Mouse (Mus musculus): ENCODE results near the gene Atad2b. TPM values are rescaled to one million over a fixed set of nuclear protein-coding genes. Genes with fewer than 3 reads are reported as not detected.
"Not testable (repeated sequence)": the region's sequence is repeated elsewhere in the genome, so short reads cannot be mapped to it uniquely, and the experiment has no call there.

The Atad2b gene
- polyA plus RNA-seq, 1 experiment from 2014 or later: 16.5 TPM

GRCm38 (mm10) chr12:4878296-4878783 lies 38.8 kb upstream of the Atad2b start:
- Histone ChIP-seq H3K36me3 (ENCODE audit: control insufficient read depth, insufficient read depth, low read length) (0 out of 2 replicates have a peak, but pooled peaks cover 6% of the 10 kb centered on the region), H3K4me2 (ENCODE audit: low read length) (no peak overlapping the region), H3K9ac (ENCODE audit: low read length) (no peak overlapping the region), H3K4me1 (replicated peaks; ENCODE audit: control insufficient read depth, insufficient read depth, low read length) (0 out of 2 replicates have a peak, but pooled peaks cover 6% of the 10 kb centered on the region), H3K4me3 (ENCODE audit: low read depth, low read length) (no peak overlapping the region), H3K27ac (ENCODE audit: low read depth) (no peak overlapping the region), H3K27me3 (replicated peaks; ENCODE audit: control insufficient read depth, insufficient read depth, low read length) (no peaks in the 10 kb centered on the region), H3K9me3 (ENCODE audit: control insufficient read depth, low read length) (no peaks in the 10 kb centered on the region)
- DNase-seq (ENCODE audit: low spot score) (no peak), ATAC-seq (replicated peaks; ENCODE audit: low FRiP score, low TSS enrichment, low read depth) (no peak)
- 78% methylated on average over 9 of the region's 9 CpGs for WGBS

GRCm38 (mm10) chr12:4879048-4879447 lies 38.1 kb upstream of the Atad2b start:
- DNase-seq (ENCODE audit: low spot score): no peak
- Histone ChIP-seq H3K36me3 (ENCODE audit: control insufficient read depth, insufficient read depth, low read length) (0 out of 2 replicates have a peak, but pooled peaks cover 6% of the 10 kb centered on the region), H3K4me2 (ENCODE audit: low read length) (no peak overlapping the region), H3K9me3 (ENCODE audit: control insufficient read depth, low read length) (no peaks in the 10 kb centered on the region), H3K4me3 (ENCODE audit: low read depth, low read length) (no peak overlapping the region), H3K27ac (ENCODE audit: low read depth) (no peak overlapping the region), H3K9ac (ENCODE audit: low read length) (no peak overlapping the region), H3K4me1 (replicated peaks; ENCODE audit: control insufficient read depth, insufficient read depth, low read length) (0 out of 2 replicates have a peak, but pooled peaks cover 6% of the 10 kb centered on the region), H3K27me3 (replicated peaks; ENCODE audit: control insufficient read depth, insufficient read depth, low read length) (no peaks in the 10 kb centered on the region)
- WGBS: 94% methylated on average over 5 of the region's 5 CpGs
- ATAC-seq (replicated peaks; ENCODE audit: low FRiP score, low TSS enrichment, low read depth): no peak

GRCm38 (mm10) chr12:4882086-4882485 lies 35.1 kb upstream of the Atad2b start:
- no peak overlapping the region for H3K27ac ChIP-seq (ENCODE audit: low read depth)
- DNase-seq (ENCODE audit: low spot score): no peak
- H3K9ac ChIP-seq (ENCODE audit: low read length): no peak overlapping the region
- 0 out of 2 replicates have a peak, but pooled peaks cover 6% of the 10 kb centered on the region for H3K36me3 ChIP-seq (ENCODE audit: control insufficient read depth, insufficient read depth, low read length)
- no peak for ATAC-seq (replicated peaks; ENCODE audit: low FRiP score, low TSS enrichment, low read depth)
- no peaks in the 10 kb centered on the region for H3K9me3 ChIP-seq (ENCODE audit: control insufficient read depth, low read length)
- WGBS: 65% methylated on average over 2 of the region's 2 CpGs
- no peak overlapping the region for H3K4me2 ChIP-seq (ENCODE audit: low read length)
- no peaks in the 10 kb centered on the region for H3K27me3 ChIP-seq (replicated peaks; ENCODE audit: control insufficient read depth, insufficient read depth, low read length)
- H3K4me3 ChIP-seq (ENCODE audit: low read depth, low read length): no peak overlapping the region
- no peaks in the 10 kb centered on the region for H3K4me1 ChIP-seq (replicated peaks; ENCODE audit: control insufficient read depth, insufficient read depth, low read length)

- 66% methylated on average over 1 of the region's 1 CpGs for WGBS
These were observed 32.1 kb upstream of the Atad2b start for GRCm38 (mm10) chr12:4885062-4885461.

GRCm38 (mm10) chr12:4886581-4886980 lies 30.6 kb upstream of the Atad2b start:
- H3K27me3 ChIP-seq (replicated peaks; ENCODE audit: control insufficient read depth, insufficient read depth, low read length); H3K36me3 ChIP-seq (ENCODE audit: control insufficient read depth, insufficient read depth, low read length); H3K4me1 ChIP-seq (replicated peaks; ENCODE audit: control insufficient read depth, insufficient read depth, low read length); H3K9ac ChIP-seq (ENCODE audit: low read length); H3K27ac ChIP-seq (ENCODE audit: low read depth); H3K4me3 ChIP-seq (ENCODE audit: low read depth, low read length); H3K4me2 ChIP-seq (ENCODE audit: low read length); DNase-seq (ENCODE audit: low spot score); ATAC-seq (replicated peaks; ENCODE audit: low FRiP score, low TSS enrichment, low read depth); H3K9me3 ChIP-seq (ENCODE audit: control insufficient read depth, low read length): not testable (repeated sequence)
- 90% methylated on average over 4 of the region's 4 CpGs for WGBS

More at GRCm38 (mm10) chr12:4885062-4885461, 32.1 kb upstream of the Atad2b start:
- Histone ChIP-seq H3K4me1 (replicated peaks; ENCODE audit: control insufficient read depth, insufficient read depth, low read length) (no peaks in the 10 kb centered on the region), H3K36me3 (ENCODE audit: control insufficient read depth, insufficient read depth, low read length) (0 out of 2 replicates have a peak, but pooled peaks cover 6% of the 10 kb centered on the region), H3K4me2 (ENCODE audit: low read length) (no peak overlapping the region), H3K9me3 (ENCODE audit: control insufficient read depth, low read length) (no peaks in the 10 kb centered on the region), H3K27me3 (replicated peaks; ENCODE audit: control insufficient read depth, insufficient read depth, low read length) (no peaks in the 10 kb centered on the region), H3K9ac (ENCODE audit: low read length) (no peak overlapping the region), H3K4me3 (ENCODE audit: low read depth, low read length) (no peak overlapping the region), H3K27ac (ENCODE audit: low read depth) (no peak overlapping the region)
- DNase-seq (ENCODE audit: low spot score) (no peak), ATAC-seq (replicated peaks; ENCODE audit: low FRiP score, low TSS enrichment, low read depth) (no peak)

GRCm38 (mm10) chr12:4888739-4889138 lies 28.4 kb upstream of the Atad2b start:
- no peak overlapping the region for H3K27ac ChIP-seq (ENCODE audit: low read depth)
- no peak for ATAC-seq (replicated peaks; ENCODE audit: low FRiP score, low TSS enrichment, low read depth)
- H3K36me3 ChIP-seq (ENCODE audit: control insufficient read depth, insufficient read depth, low read length): peaks cover 10% of the 10 kb centered on the region
- no peaks in the 10 kb centered on the region for H3K9me3 ChIP-seq (ENCODE audit: control insufficient read depth, low read length)
- no peak for DNase-seq (ENCODE audit: low spot score)
- H3K4me3 ChIP-seq (ENCODE audit: low read depth, low read length): no peak overlapping the region
- no peaks in the 10 kb centered on the region for H3K4me1 ChIP-seq (replicated peaks; ENCODE audit: control insufficient read depth, insufficient read depth, low read length)
- H3K9ac ChIP-seq (ENCODE audit: low read length): no peak overlapping the region
- no peak overlapping the region for H3K4me2 ChIP-seq (ENCODE audit: low read length)
- no peaks in the 10 kb centered on the region for H3K27me3 ChIP-seq (replicated peaks; ENCODE audit: control insufficient read depth, insufficient read depth, low read length)

GRCm38 (mm10) chr12:4889251-4889650 lies 27.9 kb upstream of the Atad2b start:
- WGBS: 91% methylated on average over 2 of the region's 2 CpGs
- ATAC-seq (replicated peaks; ENCODE audit: low FRiP score, low TSS enrichment, low read depth): no peak
- no peak for DNase-seq (ENCODE audit: low spot score)
- Histone ChIP-seq H3K4me3 (ENCODE audit: low read depth, low read length) (no peak overlapping the region), H3K27ac (ENCODE audit: low read depth) (no peak overlapping the region), H3K27me3 (replicated peaks; ENCODE audit: control insufficient read depth, insufficient read depth, low read length) (no peaks in the 10 kb centered on the region), H3K9me3 (ENCODE audit: control insufficient read depth, low read length) (no peaks in the 10 kb centered on the region), H3K4me1 (replicated peaks; ENCODE audit: control insufficient read depth, insufficient read depth, low read length) (no peaks in the 10 kb centered on the region), H3K9ac (ENCODE audit: low read length) (no peak overlapping the region), H3K36me3 (ENCODE audit: control insufficient read depth, insufficient read depth, low read length) (peaks cover 13% of the 10 kb centered on the region), H3K4me2 (ENCODE audit: low read length) (no peak overlapping the region)

- Histone ChIP-seq H3K27me3 (replicated peaks; ENCODE audit: control insufficient read depth, insufficient read depth, low read length) (no peaks in the 10 kb centered on the region), H3K27ac (ENCODE audit: low read depth) (no peak overlapping the region), H3K4me2 (ENCODE audit: low read length) (no peak overlapping the region), H3K9ac (ENCODE audit: low read length) (no peak overlapping the region), H3K4me3 (ENCODE audit: low read depth, low read length) (no peak overlapping the region), H3K36me3 (ENCODE audit: control insufficient read depth, insufficient read depth, low read length) (peaks cover 14% of the 10 kb centered on the region), H3K9me3 (ENCODE audit: control insufficient read depth, low read length) (no peaks in the 10 kb centered on the region), H3K4me1 (replicated peaks; ENCODE audit: control insufficient read depth, insufficient read depth, low read length) (no peaks in the 10 kb centered on the region)
- ATAC-seq (replicated peaks; ENCODE audit: low FRiP score, low TSS enrichment, low read depth) (no peak), DNase-seq (ENCODE audit: low spot score) (no peak)
- WGBS: 93% methylated on average over 1 of the region's 1 CpGs
These were observed 27.3 kb upstream of the Atad2b start for GRCm38 (mm10) chr12:4889891-4890290.

- H3K9ac ChIP-seq (ENCODE audit: low read length): no peak overlapping the region
- WGBS: 96% methylated on average over 5 of the region's 5 CpGs
- no peak overlapping the region for H3K4me2 ChIP-seq (ENCODE audit: low read length)
- peaks cover 8% of the 10 kb centered on the region; the same call in 1 of the 2 replicates for H3K36me3 ChIP-seq (ENCODE audit: control insufficient read depth, insufficient read depth, low read length)
- H3K4me3 ChIP-seq (ENCODE audit: low read depth, low read length): no peak overlapping the region
- H3K27ac ChIP-seq (ENCODE audit: low read depth): no peak overlapping the region
- ATAC-seq (replicated peaks; ENCODE audit: low FRiP score, low TSS enrichment, low read depth): no peak
- DNase-seq (ENCODE audit: low spot score): no peak
- H3K4me1 ChIP-seq (replicated peaks; ENCODE audit: control insufficient read depth, insufficient read depth, low read length): no peaks in the 10 kb centered on the region
- H3K9me3 ChIP-seq (ENCODE audit: control insufficient read depth, low read length): no peaks in the 10 kb centered on the region
- no peaks in the 10 kb centered on the region for H3K27me3 ChIP-seq (replicated peaks; ENCODE audit: control insufficient read depth, insufficient read depth, low read length)
These were observed 19.1 kb upstream of the Atad2b start for GRCm38 (mm10) chr12:4898024-4898423.
